In the genomic region with DNA sequence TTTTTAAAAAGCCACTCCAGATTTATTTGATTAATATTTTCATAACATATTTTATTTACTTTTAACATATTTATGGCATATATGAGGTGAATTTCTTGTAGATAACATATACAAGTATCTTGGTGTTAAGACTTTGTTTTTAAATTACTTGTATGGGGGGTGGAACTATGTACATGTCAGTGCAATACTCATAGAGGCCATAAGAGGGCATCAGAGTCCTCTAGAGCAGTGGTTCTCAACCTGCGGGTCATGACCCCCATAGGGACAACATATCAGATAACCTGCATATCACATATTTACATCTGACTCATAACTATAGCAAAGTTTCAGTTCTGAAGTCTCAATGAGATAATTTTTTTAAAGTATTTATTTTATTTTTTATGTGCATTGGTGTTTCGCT, we compare ENCODE assay signal across 14 mouse cellular contexts. TPM values are rescaled to one million over a fixed set of nuclear protein-coding genes. Genes with fewer than 3 reads are reported as not detected.
DNase-seq lines count a peak whose midpoint lies in the region; ATAC-seq and TF ChIP-seq lines count a peak whose summit lies in the region.
"Had no signal": no experiment of that assay in that cellular context is flagged by ENCODE, and none has a peak within 500 bp of the region (broad histone marks: within the 10 kb centered on the region; RNA-seq: fewer than 3 reads in every experiment).

No protein-coding gene starts in this region.

- WGBS in forebrain, postnatal 0 days = 81% methylated on average over 2 of the region's 2 CpGs
- WGBS in forebrain, embryonic 12.5 days = 88% methylated on average over 2 of the region's 2 CpGs
- WGBS in midbrain, postnatal 0 days = 84% methylated on average over 2 of the region's 2 CpGs
- 85% methylated on average over 2 of the region's 2 CpGs for WGBS in midbrain, embryonic 13.5 days

- H3K4me1 ChIP-seq in forebrain, postnatal 0 days (ENCODE audit: insufficient read depth) = no peaks in the 10 kb centered on the region
- no peaks in the 10 kb centered on the region for H3K4me1 ChIP-seq in forebrain, embryonic 12.5 days
- no peaks in the 10 kb centered on the region for H3K4me1 ChIP-seq in midbrain, postnatal 0 days (ENCODE audit: insufficient read depth, low read length)
- H3K4me1 ChIP-seq in midbrain, embryonic 13.5 days (replicated peaks) = no peaks in the 10 kb centered on the region
- H3K4me1 ChIP-seq: neural tube, embryonic 15.5 days had no signal

- no peak overlapping the region for H3K9ac ChIP-seq in forebrain, postnatal 0 days
- H3K9ac ChIP-seq in forebrain, embryonic 12.5 days = no peak overlapping the region
- H3K9ac ChIP-seq in midbrain, postnatal 0 days (replicated peaks; ENCODE audit: low read length, poor library complexity, severe bottlenecking) = no peak overlapping the region
- H3K9ac ChIP-seq in midbrain, embryonic 13.5 days (replicated peaks) = no peak overlapping the region
- H3K9ac ChIP-seq: neural tube, embryonic 15.5 days had no signal

- H3K27ac ChIP-seq in forebrain, postnatal 0 days (ENCODE audit: low read depth, low read length) = no peak overlapping the region
- no peak overlapping the region for H3K27ac ChIP-seq in forebrain, embryonic 12.5 days
- no peak overlapping the region for H3K27ac ChIP-seq in midbrain, postnatal 0 days (ENCODE audit: low read depth, low read length)
- H3K27ac ChIP-seq in midbrain, embryonic 13.5 days = no peak overlapping the region
- H3K27ac ChIP-seq: macrophage; neural tube, embryonic 15.5 days had no signal

- no peaks in the 10 kb centered on the region for H3K36me3 ChIP-seq in forebrain, postnatal 0 days (ENCODE audit: insufficient read depth)
- H3K36me3 ChIP-seq in forebrain, embryonic 12.5 days (replicated peaks) = no peaks in the 10 kb centered on the region
- H3K36me3 ChIP-seq in midbrain, postnatal 0 days (ENCODE audit: insufficient read depth, low read length) = no peaks in the 10 kb centered on the region
- H3K36me3 ChIP-seq in midbrain, embryonic 13.5 days = no peaks in the 10 kb centered on the region
- H3K36me3 ChIP-seq: neural tube, embryonic 15.5 days had no signal

- H3K27me3 ChIP-seq in forebrain, postnatal 0 days (ENCODE audit: insufficient read depth, low read length) = no peaks in the 10 kb centered on the region
- no peaks in the 10 kb centered on the region for H3K27me3 ChIP-seq in forebrain, embryonic 12.5 days
- no peaks in the 10 kb centered on the region for H3K27me3 ChIP-seq in midbrain, postnatal 0 days (ENCODE audit: insufficient read depth, low read length)
- no peaks in the 10 kb centered on the region for H3K27me3 ChIP-seq in midbrain, embryonic 13.5 days
- H3K27me3 ChIP-seq: neural tube, embryonic 15.5 days had no signal

- TF ChIP-seq CTCF in forebrain, postnatal 0 days (IDR thresholded peaks at IDR 0.05; ENCODE audit: low read depth) = peak; percentile 35
- TF ChIP-seq CTCF in midbrain, postnatal 0 days (IDR thresholded peaks at IDR 0.05) = peak; percentile 53

- H3K4me3 ChIP-seq in forebrain, postnatal 0 days (ENCODE audit: low read depth, low read length) = no peak overlapping the region
- H3K4me3 ChIP-seq in forebrain, embryonic 12.5 days (replicated peaks) = no peak overlapping the region
- H3K4me3 ChIP-seq in midbrain, postnatal 0 days (ENCODE audit: low read depth, low read length) = no peak overlapping the region
- no peak overlapping the region for H3K4me3 ChIP-seq in midbrain, embryonic 13.5 days (replicated peaks)
- H3K4me3 ChIP-seq: erythroblast, embryonic 14.5 days; neural tube, embryonic 15.5 days had no signal

- DNase-seq in forebrain, postnatal 0 days = no peak
- DNase-seq in midbrain, postnatal 0 days (ENCODE audit: low spot score) = peak; percentile 12
- peak; percentile 40 for DNase-seq in c-Kit-positive CD71-positive TER-119-negative erythroid progenitor cells, embryonic 14.5 days (ENCODE audit: low read depth)
- DNase-seq in thymus, postnatal 25 days = peak; percentile 23
- DNase-seq in layer of hippocampus, adult 9-10 months (ENCODE audit: low spot score) = no peak
- DNase-seq: cerebellum, adult 8-10 months; layer of hippocampus, postnatal 36 days had no signal

- no peak for ATAC-seq in forebrain, postnatal 0 days
- ATAC-seq in forebrain, embryonic 12.5 days (ENCODE audit: low FRiP score) = no peak
- no peak for ATAC-seq in midbrain, postnatal 0 days (ENCODE audit: low FRiP score)
- ATAC-seq in midbrain, embryonic 13.5 days = no peak
- ATAC-seq in frontal cortex, adult (ENCODE audit: low TSS enrichment) = no peak

- H3K9me3 ChIP-seq in forebrain, postnatal 0 days (ENCODE audit: low read length) = no peaks in the 10 kb centered on the region
- no peaks in the 10 kb centered on the region for H3K9me3 ChIP-seq in forebrain, embryonic 12.5 days
- no peaks in the 10 kb centered on the region for H3K9me3 ChIP-seq in midbrain, postnatal 0 days (ENCODE audit: low read length)
- no peaks in the 10 kb centered on the region for H3K9me3 ChIP-seq in midbrain, embryonic 13.5 days
- H3K9me3 ChIP-seq: neural tube, embryonic 15.5 days had no signal

- H3K4me2 ChIP-seq in forebrain, postnatal 0 days (ENCODE audit: low read depth) = no peak overlapping the region
- no peak overlapping the region for H3K4me2 ChIP-seq in forebrain, embryonic 12.5 days
- H3K4me2 ChIP-seq in midbrain, postnatal 0 days (ENCODE audit: low read depth, low read length, poor library complexity, severe bottlenecking) = no peak overlapping the region
- H3K4me2 ChIP-seq in midbrain, embryonic 13.5 days (replicated peaks) = no peak overlapping the region
- H3K4me2 ChIP-seq: neural tube, embryonic 15.5 days had no signal

RNA-seq across cellular contexts. Expression of a gene that starts 6.7 kb away (rescaled TPM):
- 73.2 TPM in 2 replicates for total RNA-seq in forebrain, postnatal 0 days (2014; rRNA removed)
- 80.0 and 91.4 TPM in 2 replicates for polyA plus RNA-seq in forebrain, postnatal 0 days (2015; fragmentation: Nextera tagmentation; extraction: Ambion mirVana)
- polyA plus RNA-seq in forebrain, embryonic 12.5 days (2016; fragmentation: Nextera tagmentation; extraction: Ambion mirVana) = 32.6 and 35.5 TPM in 2 replicates
- 76.9 and 79.4 TPM in 2 replicates for total RNA-seq in midbrain, postnatal 0 days (2014; rRNA removed)
- polyA plus RNA-seq in midbrain, postnatal 0 days (2015; fragmentation: Nextera tagmentation; extraction: Ambion mirVana) = 97.2 and 97.5 TPM in 2 replicates
- polyA plus RNA-seq in midbrain, embryonic 13.5 days (2015; fragmentation: Nextera tagmentation; extraction: Ambion mirVana) = 46.4 and 50.2 TPM in 2 replicates
- polyA plus RNA-seq: erythroblast, embryonic 14.5 days had no signal

RNA-seq across cellular contexts. Expression of a gene that starts 48.2 kb away (rescaled TPM):
- total RNA-seq in forebrain, postnatal 0 days (2014; rRNA removed) = not detected in 2 replicates
- polyA plus RNA-seq in forebrain, postnatal 0 days (2015; fragmentation: Nextera tagmentation; extraction: Ambion mirVana) = not detected in 2 replicates
- polyA plus RNA-seq in forebrain, embryonic 12.5 days (2016; fragmentation: Nextera tagmentation; extraction: Ambion mirVana) = not detected in 2 replicates
- not detected in 2 replicates for total RNA-seq in midbrain, postnatal 0 days (2014; rRNA removed)
- not detected in 2 replicates for polyA plus RNA-seq in midbrain, postnatal 0 days (2015; fragmentation: Nextera tagmentation; extraction: Ambion mirVana)
- not detected in 2 replicates for polyA plus RNA-seq in midbrain, embryonic 13.5 days (2015; fragmentation: Nextera tagmentation; extraction: Ambion mirVana)
- total RNA-seq: gastrocnemius, postnatal 4 days had no signal
- polyA plus RNA-seq: erythroblast, embryonic 14.5 days; macrophage; neural tube, embryonic 15.5 days had no signal

Comparison
In these comparisons a context has a peak if more than half of its experiments do, and no peak if none do; other contexts are left out.
1. DNase-seq: peak in midbrain, postnatal 0 days (single experiment), c-Kit-positive CD71-positive TER-119-negative erythroid progenitor cells, embryonic 14.5 days (single experiment) and thymus, postnatal 25 days (single experiment); none in forebrain, postnatal 0 days (single experiment) and layer of hippocampus, adult 9-10 months (single experiment).